Mouse (Mus musculus) limb, embryonic 14.5 days (tissue): Measurements from ENCODE around the gene Tas1r2. TPM values are rescaled to one million over a fixed set of nuclear protein-coding genes. Genes with fewer than 3 reads are reported as not detected.

Source experiments
- ATAC-seq: fragments of 200-750 bp; cut with Nextera tagmentation; 2 replicates; pipeline ENCODE4 v1.8.0; 2017; ENCODE audit warnings: low read depth, moderate number of reproducible peaks, moderate TSS enrichment; ENCODE audit not compliant: low FRiP score
- DNase-seq: peaks from one replicate; pipeline ENCODE4 v3.0.0-alpha.2; 2015; ENCODE audit warnings: low spot score
- H3K27ac ChIP-seq: fragments of 300-500 bp; sonication (generic); replicated peaks from 2 replicates; pipeline ENCODE4 v1.5.1; 2014; ENCODE audit warnings: low read depth, mild to moderate bottlenecking, low read length, moderate library complexity, mixed read lengths
- H3K27me3 ChIP-seq: fragments of 300-500 bp; sonication (generic); 2 replicates; pipeline ENCODE4 v1.6.1; 2014; ENCODE audit warnings: low read length, mixed read lengths; ENCODE audit not compliant: control insufficient read depth, insufficient read depth
- H3K36me3 ChIP-seq: fragments of 300-500 bp; sonication (generic); 2 replicates; pipeline ENCODE4 v1.6.1; 2014; ENCODE audit warnings: mild to moderate bottlenecking, low read length, moderate library complexity, mixed read lengths; ENCODE audit not compliant: control insufficient read depth, insufficient read depth
- H3K4me1 ChIP-seq: fragments of 300-500 bp; sonication (generic); 2 replicates; pipeline ENCODE4 v1.6.1; 2014; ENCODE audit warnings: antibody characterized with exemption, low read length, mixed read lengths; ENCODE audit not compliant: control insufficient read depth, insufficient read depth
- H3K4me2 ChIP-seq: fragments of 300-500 bp; sonication (generic); replicated peaks from 2 replicates; pipeline ENCODE4 v1.6.1; 2014; ENCODE audit warnings: low read depth, mild to moderate bottlenecking, low read length, moderate library complexity; ENCODE audit not compliant: severe bottlenecking
- H3K4me3 ChIP-seq: fragments of 300-500 bp; sonication (generic); replicated peaks from 2 replicates; pipeline ENCODE4 v1.5.1; 2014; ENCODE audit warnings: low read length
- H3K9ac ChIP-seq: fragments of 300-500 bp; sonication (generic); 2 replicates; pipeline ENCODE4 v1.6.1; 2014; ENCODE audit warnings: mild to moderate bottlenecking, low read depth, low read length, moderate library complexity; ENCODE audit not compliant: severe bottlenecking
- H3K9me3 ChIP-seq: fragments of 300-500 bp; sonication (generic); 2 replicates; pipeline ENCODE4 v1.6.1; 2016; ENCODE audit warnings: low read length; ENCODE audit not compliant: control insufficient read depth
- POLR2A ChIP-seq: fragments of 200-500 bp; IDR thresholded peaks from 2 replicates; pipeline ENCODE4 v1.8.0; 2012; ENCODE audit warnings: inconsistent platforms, mild to moderate bottlenecking, moderate library complexity, borderline replicate concordance; ENCODE audit not compliant: insufficient read depth, insufficient read length; ENCODE audit errors: extremely low read depth
- WGBS: fragments of 180-500 bp; shearing (Covaris S2); extraction: QIAGEN DNeasy Blood & Tissue Kit; methylation state at CpG from one replicate; pipeline ENCODE4 v1.1.7; 2014; 5-methylcytosine and 5-hydroxymethylcytosine counted together
- polyA plus RNA-seq, 2 experiments: library from polyadenylated mRNA; depleted of rRNA in 1 of 2; stranded (reverse) in 1 of 2; unstranded in 1 of 2; fragments of >200 nt; fragmentation: Nextera tagmentation in 1 of 2; extraction: Ambion mirVana in 1 of 2; gene quantifications; 2 replicates each; pipeline versions ENCODE4 v1.2.1 to v1.2.3; 2012 to 2014

The Tas1r2 gene
- polyA plus RNA-seq, 2 experiments = 0.04 TPM; not detected in 1

- DNase-seq (no peak), ATAC-seq (no peak)
- Histone ChIP-seq H3K4me3 (no peak overlapping the region), H3K36me3 (no peaks in the 10 kb centered on the region), H3K9ac (no peak overlapping the region), H3K4me1 (no peaks in the 10 kb centered on the region), H3K27me3 (no peaks in the 10 kb centered on the region), H3K4me2 (no peak overlapping the region), H3K9me3 (no peaks in the 10 kb centered on the region), H3K27ac (no peak overlapping the region)
- 74% methylated on average over 10 of the region's 10 CpGs for WGBS
- no peak for TF ChIP-seq POLR2A
These were observed 23.2 kb upstream of the Tas1r2 start for GRCm38 (mm10) chr4:139630171-139630570.

GRCm38 (mm10) chr4:139631141-139631540 lies 22.2 kb upstream of the Tas1r2 start:
- no peak for DNase-seq
- TF ChIP-seq POLR2A = no peak
- no peak overlapping the region for H3K9ac ChIP-seq
- 66% methylated on average over 5 of the region's 5 CpGs for WGBS
- no peak for ATAC-seq
- no peak overlapping the region for H3K27ac ChIP-seq
- H3K27me3 ChIP-seq = no peaks in the 10 kb centered on the region
- peaks cover 7% of the 10 kb centered on the region; the same call in 1 of the 2 replicates for H3K36me3 ChIP-seq
- no peak overlapping the region for H3K4me2 ChIP-seq
- no peaks in the 10 kb centered on the region for H3K4me1 ChIP-seq
- no peak overlapping the region for H3K4me3 ChIP-seq
- H3K9me3 ChIP-seq = no peaks in the 10 kb centered on the region

GRCm38 (mm10) chr4:139631569-139632253 lies 21.6 kb upstream of the Tas1r2 start:
- TF ChIP-seq POLR2A = no peak
- 89% methylated on average over 7 of the region's 7 CpGs for WGBS
- H3K4me2 ChIP-seq = no peak overlapping the region

GRCm38 (mm10) chr4:139632254-139632580 lies 21.1 kb upstream of the Tas1r2 start:
- Histone ChIP-seq H3K36me3 (peaks cover 11% of the 10 kb centered on the region; the same call in 1 of the 2 replicates), H3K4me2 (no peak overlapping the region), H3K9me3 (no peaks in the 10 kb centered on the region), H3K27ac (no peak overlapping the region), H3K4me3 (no peak overlapping the region), H3K27me3 (no peaks in the 10 kb centered on the region), H3K9ac (no peak overlapping the region), H3K4me1 (no peaks in the 10 kb centered on the region)
- no peak for TF ChIP-seq POLR2A
- WGBS = 83% methylated on average over 10 of the region's 10 CpGs
- DNase-seq = no peak
- no peak for ATAC-seq

More at GRCm38 (mm10) chr4:139631569-139632253, 21.6 kb upstream of the Tas1r2 start:
- Histone ChIP-seq H3K4me3 (no peak overlapping the region), H3K36me3 (peaks cover 7% of the 10 kb centered on the region; the same call in 1 of the 2 replicates), H3K27ac (no peak overlapping the region), H3K4me1 (no peaks in the 10 kb centered on the region), H3K9ac (no peak overlapping the region), H3K9me3 (no peaks in the 10 kb centered on the region), H3K27me3 (no peaks in the 10 kb centered on the region)
- no peak for ATAC-seq
- no peak for DNase-seq

- peaks cover 2% of the 10 kb centered on the region; the same call in 1 of the 2 replicates for H3K27me3 ChIP-seq
- ATAC-seq (no peak), DNase-seq (peak; percentile 45)
- TF ChIP-seq POLR2A = no peak
- H3K27ac ChIP-seq = no peak overlapping the region
- H3K4me2 ChIP-seq = no peak overlapping the region
- peaks cover 14% of the 10 kb centered on the region; the same call in 1 of the 2 replicates for H3K36me3 ChIP-seq
- H3K4me1 ChIP-seq = 0 out of 2 replicates have a peak, but pooled peaks cover under 1% of the 10 kb centered on the region
- H3K4me3 ChIP-seq = no peak overlapping the region
- 21% methylated on average over 7 of the region's 7 CpGs for WGBS
- no peak overlapping the region for H3K9ac ChIP-seq
- H3K9me3 ChIP-seq = no peaks in the 10 kb centered on the region
These were observed 17.0 kb upstream of the Tas1r2 start for GRCm38 (mm10) chr4:139636373-139636772.
